In genomic region chr11:20649477-20649876, GRCm38 (mm10) we compare ENCODE assay signal across 16 mouse cellular contexts.
DNase-seq lines count a peak whose midpoint lies in the region; ATAC-seq and TF ChIP-seq lines count a peak whose summit lies in the region.
"Had no signal": no experiment of that assay in that cellular context is flagged by ENCODE, and none has a peak within 500 bp of the region (broad histone marks: within the 10 kb centered on the region; RNA-seq: fewer than 3 reads in every experiment).

No protein-coding gene starts in this region.

- peaks cover 15% of the 10 kb centered on the region; the same call in 1 of the 2 replicates for H3K36me3 ChIP-seq in liver, adult 2 months (ENCODE audit: control insufficient read depth, insufficient read depth, low read length)
- peaks cover 43% of the 10 kb centered on the region for H3K36me3 ChIP-seq in embryonic facial prominence, embryonic 10.5 days (replicated peaks)
- 0 out of 2 replicates have a peak, but pooled peaks cover 4% of the 10 kb centered on the region for H3K36me3 ChIP-seq in hindbrain, embryonic 12.5 days
- H3K36me3 ChIP-seq in neural tube, embryonic 14.5 days (ENCODE audit: control insufficient read depth, insufficient read depth, low read length) = 0 out of 2 replicates have a peak, but pooled peaks cover 7% of the 10 kb centered on the region

- no peaks in the 10 kb centered on the region for H3K27me3 ChIP-seq in liver, adult 2 months (ENCODE audit: control insufficient read depth, insufficient read depth, low read length)
- no peaks in the 10 kb centered on the region for H3K27me3 ChIP-seq in embryonic facial prominence, embryonic 10.5 days (replicated peaks; ENCODE audit: low read depth, poor library complexity, severe bottlenecking)
- H3K27me3 ChIP-seq in hindbrain, embryonic 12.5 days = no peaks in the 10 kb centered on the region
- H3K27me3 ChIP-seq in neural tube, embryonic 14.5 days (ENCODE audit: control insufficient read depth, insufficient read depth, low read length) = no peaks in the 10 kb centered on the region
- H3K27me3 ChIP-seq: CH12.LX; megakaryocyte, embryonic 14.5 days had no signal

- no peaks in the 10 kb centered on the region for H3K9me3 ChIP-seq in embryonic facial prominence, embryonic 10.5 days
- H3K9me3 ChIP-seq in hindbrain, embryonic 12.5 days (replicated peaks) = no peaks in the 10 kb centered on the region
- no peaks in the 10 kb centered on the region for H3K9me3 ChIP-seq in neural tube, embryonic 14.5 days (ENCODE audit: control insufficient read depth, low read length)
- H3K9me3 ChIP-seq: megakaryocyte, embryonic 14.5 days had no signal

- peak; percentile 25 for DNase-seq in liver, adult 2 months (ENCODE audit: extremely low read depth, low read depth, low spot score)
- no peak for DNase-seq in liver
- DNase-seq in embryonic facial prominence, embryonic 10.5 days (ENCODE audit: low spot score) = no peak
- DNase-seq in urinary bladder, adult 18-20 months (ENCODE audit: low spot score in 2 of 2) = no peak
- no peak for DNase-seq in retina, embryonic 14.5 days (ENCODE audit: low spot score)
- no peak for DNase-seq in right cerebral cortex, postnatal 25 days
- DNase-seq: adrenal gland, adult 2 months; cerebellum, adult 18-20 months; right cerebral cortex, adult 18-20 months had no signal

- H3K4me2 ChIP-seq in hindbrain, embryonic 12.5 days (replicated peaks) = no peak overlapping the region
- H3K4me2 ChIP-seq in neural tube, embryonic 14.5 days (ENCODE audit: low read depth, low read length) = no peak overlapping the region
- H3K4me2 ChIP-seq: heart, embryonic 11.5 days; liver, embryonic 11.5 days had no signal

- ATAC-seq in hindbrain, embryonic 12.5 days (ENCODE audit: low FRiP score) = peak; percentile 51
- 0 out of 2 replicates have a peak, but pooled peaks have one; percentile 28 for ATAC-seq in neural tube, embryonic 14.5 days (ENCODE audit: low read depth)

- TF ChIP-seq CTCF in liver, adult 2 months (IDR thresholded peaks at IDR 0.05; ENCODE audit: low read depth, low read length) = no peak

- TF ChIP-seq POLR2A in liver, adult 2 months (IDR thresholded peaks at IDR 0.05; ENCODE audit: extremely low read depth, insufficient read depth, low read length) = no peak

- 52% methylated on average over 5 of the region's 5 CpGs for WGBS in liver, adult 2 months
- WGBS in embryonic facial prominence, embryonic 10.5 days = 67% methylated on average over 5 of the region's 5 CpGs
- whole genome bisulfite sequencing in hindbrain, embryonic 12.5 days = 29% methylated on average over 5 of the region's 5 CpGs
- 24% methylated on average over 5 of the region's 5 CpGs for WGBS in neural tube, embryonic 14.5 days

- no peak overlapping the region for H3K4me3 ChIP-seq in liver, adult 2 months (ENCODE audit: insufficient read depth, low read depth, low read length)
- H3K4me3 ChIP-seq in embryonic facial prominence, embryonic 10.5 days = no peak overlapping the region
- H3K4me3 ChIP-seq in hindbrain, embryonic 12.5 days = no peak overlapping the region
- no peak overlapping the region for H3K4me3 ChIP-seq in neural tube, embryonic 14.5 days (ENCODE audit: low read depth, low read length)
- H3K4me3 ChIP-seq: erythroblast, embryonic 14.5 days; megakaryocyte, embryonic 14.5 days had no signal

- H3K27ac ChIP-seq in liver, adult 2 months (replicated peaks; ENCODE audit: insufficient read depth, low read depth, low read length) = no peak overlapping the region
- H3K27ac ChIP-seq in embryonic facial prominence, embryonic 10.5 days (replicated peaks) = peak overlapping the region; percentile 30; the same call in 1 of the 2 replicates
- peak overlapping the region; percentile 73 for H3K27ac ChIP-seq in hindbrain, embryonic 12.5 days
- no peak overlapping the region for H3K27ac ChIP-seq in neural tube, embryonic 14.5 days (ENCODE audit: low read depth, low read length)

- peaks cover 7% of the 10 kb centered on the region; the same call in 1 of the 2 replicates for H3K4me1 ChIP-seq in liver, adult 2 months (ENCODE audit: control insufficient read depth, insufficient read depth, low read length)
- peaks cover 72% of the 10 kb centered on the region for H3K4me1 ChIP-seq in embryonic facial prominence, embryonic 10.5 days
- peaks cover 57% of the 10 kb centered on the region for H3K4me1 ChIP-seq in hindbrain, embryonic 12.5 days
- H3K4me1 ChIP-seq in neural tube, embryonic 14.5 days (ENCODE audit: control insufficient read depth, insufficient read depth, low read length) = peaks cover 12% of the 10 kb centered on the region; the same call in 1 of the 2 replicates

- H3K9ac ChIP-seq in liver, adult 2 months (ENCODE audit: low read depth, low read length) = no peak overlapping the region
- H3K9ac ChIP-seq in hindbrain, embryonic 12.5 days = no peak overlapping the region
- no peak overlapping the region for H3K9ac ChIP-seq in neural tube, embryonic 14.5 days (replicated peaks; ENCODE audit: low read depth, low read length)

- H3K79me2 ChIP-seq in liver, adult 2 months (ENCODE audit: control insufficient read depth, insufficient read depth, low read length) = peaks cover 16% of the 10 kb centered on the region

Comparison
In these comparisons a context has a peak if more than half of its experiments do, and no peak if none do; other contexts are left out.
1. H3K27ac ChIP-seq: peak in embryonic facial prominence, embryonic 10.5 days (single experiment) and hindbrain, embryonic 12.5 days (single experiment); none in liver, adult 2 months (single experiment) and neural tube, embryonic 14.5 days (single experiment).